Mouse (Mus musculus) bone marrow macrophage, adult 2 months (primary cell): ENCODE results near the gene Bpifa5. TPM values are rescaled to one million over a fixed set of nuclear protein-coding genes. Genes with fewer than 3 reads are reported as not detected.

ENCODE experiments used
- H3K27ac ChIP-seq: 2 replicates; pipeline ENCODE4 v1.5.1; 2012; ENCODE audit warnings: low read depth, low read length; ENCODE audit not compliant: insufficient read depth
- H3K4me1 ChIP-seq: 2 replicates; pipeline ENCODE4 v1.6.1; 2012; ENCODE audit warnings: low read length; ENCODE audit not compliant: control insufficient read depth, insufficient read depth
- H3K4me3 ChIP-seq: 2 replicates; pipeline ENCODE4 v1.5.1; 2012; ENCODE audit warnings: mild to moderate bottlenecking, low read length, moderate library complexity; ENCODE audit not compliant: insufficient read depth
- CTCF ChIP-seq: IDR thresholded peaks from 2 replicates; pipeline ENCODE4 v1.5.1; 2012; ENCODE audit warnings: low read depth, mild to moderate bottlenecking, low read length, moderate library complexity
- POLR2A ChIP-seq: IDR thresholded peaks from 2 replicates; pipeline ENCODE4 v1.6.1; 2012; ENCODE audit warnings: mild to moderate bottlenecking, low read depth, low read length, borderline replicate concordance
- polyA plus RNA-seq: library from polyadenylated mRNA; stranded (reverse); fragments of >200 nt; gene quantifications from 2 replicates; pipeline ENCODE4 v1.2.4, GENCODE M21; 2012; ENCODE audit not compliant: missing spikeins, insufficient read depth, insufficient read length

Bpifa5 gene
- polyA plus RNA-seq, result not detected in 2 replicates

- TF ChIP-seq CTCF (no peak), POLR2A (no peak)
- Histone ChIP-seq H3K4me1 (no peaks in the 10 kb centered on the region), H3K4me3 (no peak within 1 kb of the TSS), H3K27ac (no peak within 1 kb of the TSS)
Measured at GRCm38 (mm10) chr2:154162307-154162706, at the start of gene Bpifa5. Gene Bpifa5, plus strand, starts transcription at chr2:154162607.

- no peak overlapping the region for H3K4me3 ChIP-seq
- TF ChIP-seq CTCF (no peak), POLR2A (no peak)
- H3K27ac ChIP-seq, result no peak overlapping the region
Measured at GRCm38 (mm10) chr2:154117381-154117780, 45.0 kb upstream of the Bpifa5 start.

GRCm38 (mm10) chr2:154130120-154130519 lies 32.3 kb upstream of the Bpifa5 start, which contains the start of gene Bpifa3:
Gene Bpifa3, plus strand, starts transcription at chr2:154130336.
- Histone ChIP-seq H3K4me3 (no peak within 1 kb of the TSS), H3K27ac (no peak within 1 kb of the TSS), H3K4me1 (no peaks in the 10 kb centered on the region)
- TF ChIP-seq CTCF, result no peak
- no peak for TF ChIP-seq POLR2A

More at GRCm38 (mm10) chr2:154117381-154117780, 45.0 kb upstream of the Bpifa5 start:
- no peaks in the 10 kb centered on the region for H3K4me1 ChIP-seq

GRCm38 (mm10) chr2:154142580-154142979 lies 19.8 kb upstream of the Bpifa5 start, which contains the start of gene Bpifa1:
Gene Bpifa1, plus strand, starts transcription at chr2:154142880.
- no peaks in the 10 kb centered on the region for H3K4me1 ChIP-seq
- no peak within 1 kb of the TSS for H3K27ac ChIP-seq
- no peak for TF ChIP-seq CTCF
- TF ChIP-seq POLR2A, result no peak
- H3K4me3 ChIP-seq, result no peak within 1 kb of the TSS

GRCm38 (mm10) chr2:154143735-154144134 lies 18.7 kb upstream of the Bpifa5 start:
- no peak overlapping the region for H3K27ac ChIP-seq
- H3K4me3 ChIP-seq, result no peak overlapping the region
- TF ChIP-seq CTCF (no peak), POLR2A (no peak)
- no peaks in the 10 kb centered on the region for H3K4me1 ChIP-seq

- H3K27ac ChIP-seq, result no peak overlapping the region
- H3K4me3 ChIP-seq, result no peak overlapping the region
- TF ChIP-seq POLR2A (no peak), CTCF (no peak)
- no peaks in the 10 kb centered on the region for H3K4me1 ChIP-seq
Measured at GRCm38 (mm10) chr2:154147496-154147895, 14.9 kb upstream of the Bpifa5 start.

GRCm38 (mm10) chr2:154158433-154158832 lies 4.0 kb upstream of the Bpifa5 start:
- H3K4me1 ChIP-seq, result no peaks in the 10 kb centered on the region
- H3K27ac ChIP-seq, result no peak overlapping the region
- H3K4me3 ChIP-seq, result no peak overlapping the region
- TF ChIP-seq CTCF, result peak; percentile 75
- TF ChIP-seq POLR2A, result no peak

GRCm38 (mm10) chr2:154163306-154163705 lies 899 bp downstream of the Bpifa5 start:
- no peaks in the 10 kb centered on the region for H3K4me1 ChIP-seq
- H3K27ac ChIP-seq, result no peak overlapping the region

GRCm38 (mm10) chr2:154169172-154169571 lies 6.8 kb downstream of the Bpifa5 start:
- Histone ChIP-seq H3K4me3 (no peak overlapping the region), H3K27ac (no peak overlapping the region), H3K4me1 (no peaks in the 10 kb centered on the region)
- TF ChIP-seq POLR2A (no peak), CTCF (no peak)

More at GRCm38 (mm10) chr2:154163306-154163705, 899 bp downstream of the Bpifa5 start:
- TF ChIP-seq POLR2A, result no peak
- no peak overlapping the region for H3K4me3 ChIP-seq

- Histone ChIP-seq H3K4me1 (no peaks in the 10 kb centered on the region), H3K27ac (no peak overlapping the region), H3K4me3 (no peak overlapping the region)
- TF ChIP-seq POLR2A (no peak), CTCF (no peak)
Measured at GRCm38 (mm10) chr2:154171621-154172020, 9.2 kb downstream of the Bpifa5 start.
